Mouse (Mus musculus) hindbrain, embryonic 14.5 days (tissue): Measurements from ENCODE around the gene Crybb3. TPM values are rescaled to one million over a fixed set of nuclear protein-coding genes. Genes with fewer than 3 reads are reported as not detected.
"Not testable (repeated sequence)": the region's sequence is repeated elsewhere in the genome, so short reads cannot be mapped to it uniquely, and the experiment has no call there.

Experiments
- ATAC-seq: fragments of 200-750 bp; cut with Nextera tagmentation; 2 replicates; pipeline ENCODE4 v1.8.0; 2017; ENCODE audit warnings: moderate number of reproducible peaks, mild to moderate bottlenecking, moderate TSS enrichment, moderate library complexity; ENCODE audit not compliant: low FRiP score
- DNase-seq: peaks from one replicate; pipeline ENCODE4 v3.0.0-alpha.2; 2015; ENCODE audit warnings: low spot score
- H3K27ac ChIP-seq: fragments of 300-500 bp; sonication (generic); 2 replicates; pipeline ENCODE4 v1.5.1; 2014; ENCODE audit warnings: mild to moderate bottlenecking, moderate library complexity
- H3K27me3 ChIP-seq: fragments of 300-500 bp; sonication (generic); 2 replicates; pipeline ENCODE4 v1.6.1; 2014; ENCODE audit warnings: mild to moderate bottlenecking, low read length, mixed read lengths; ENCODE audit not compliant: control insufficient read depth, insufficient read depth
- H3K36me3 ChIP-seq: fragments of 300-500 bp; sonication (generic); replicated peaks from 2 replicates; pipeline ENCODE4 v1.6.1; 2014; ENCODE audit not compliant: control insufficient read depth, insufficient read depth
- H3K4me1 ChIP-seq: fragments of 300-500 bp; sonication (generic); replicated peaks from 2 replicates; pipeline ENCODE4 v1.6.1; 2014; ENCODE audit warnings: antibody characterized with exemption, low read length, mixed read lengths; ENCODE audit not compliant: control insufficient read depth, insufficient read depth
- H3K4me2 ChIP-seq: fragments of 300-500 bp; sonication (generic); replicated peaks from 2 replicates; pipeline ENCODE4 v1.6.1; 2014; ENCODE audit warnings: mild to moderate bottlenecking, moderate library complexity
- H3K4me3 ChIP-seq: fragments of 300-500 bp; sonication (generic); replicated peaks from 2 replicates; pipeline ENCODE4 v1.5.1; 2014; ENCODE audit warnings: mild to moderate bottlenecking, low read length
- H3K9ac ChIP-seq: fragments of 300-500 bp; sonication (generic); 2 replicates; pipeline ENCODE4 v1.6.1; 2014
- H3K9me3 ChIP-seq: fragments of 300-500 bp; sonication (generic); 2 replicates; pipeline ENCODE4 v1.6.1; 2016; ENCODE audit warnings: low read length; ENCODE audit not compliant: control insufficient read depth
- WGBS: fragments of 180-500 bp; shearing (Covaris S2); extraction: QIAGEN DNeasy Blood & Tissue Kit; methylation state at CpG from one replicate; pipeline ENCODE4 v1.1.7; 2014; 5-methylcytosine and 5-hydroxymethylcytosine counted together
- polyA plus RNA-seq: library from polyadenylated mRNA; unstranded; fragments of >200 nt; fragmentation: Nextera tagmentation; extraction: Ambion mirVana; gene quantifications from 2 replicates; pipeline ENCODE4 v1.2.1, GENCODE M21; 2014

The Crybb3 gene
- polyA plus RNA-seq, 1 experiment from 2014 or later, result 0.99 TPM

DNA sequence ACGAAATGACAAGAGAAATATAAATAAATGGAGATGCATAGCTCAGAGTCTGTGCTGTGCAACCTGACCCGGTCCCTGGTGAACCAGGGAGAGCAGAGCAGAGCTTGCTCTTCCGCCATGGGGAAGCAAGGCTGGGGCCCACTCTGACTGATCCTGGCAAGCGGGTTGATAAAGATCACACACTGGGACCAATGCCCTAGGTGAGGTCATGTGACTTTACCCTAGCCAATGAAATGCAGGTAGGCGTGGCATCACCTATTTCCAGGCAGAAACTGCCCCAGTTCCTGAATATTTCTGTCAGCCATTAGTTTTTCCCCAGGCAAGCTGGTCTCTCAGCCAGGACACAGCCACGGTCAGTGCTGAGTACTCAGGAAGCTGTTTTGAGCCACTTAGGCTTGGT, 37.3 kb upstream of the Crybb3 start:
- Histone ChIP-seq H3K4me1 (peaks cover 18% of the 10 kb centered on the region), H3K4me2 (no peak overlapping the region), H3K36me3 (no peaks in the 10 kb centered on the region), H3K9me3 (no peaks in the 10 kb centered on the region), H3K4me3 (no peak overlapping the region), H3K27me3 (no peaks in the 10 kb centered on the region), H3K27ac (no peak overlapping the region), H3K9ac (no peak overlapping the region)
- ATAC-seq, result no peak
- DNase-seq, result no peak
- 57% methylated on average over 6 of the region's 6 CpGs for WGBS

DNA sequence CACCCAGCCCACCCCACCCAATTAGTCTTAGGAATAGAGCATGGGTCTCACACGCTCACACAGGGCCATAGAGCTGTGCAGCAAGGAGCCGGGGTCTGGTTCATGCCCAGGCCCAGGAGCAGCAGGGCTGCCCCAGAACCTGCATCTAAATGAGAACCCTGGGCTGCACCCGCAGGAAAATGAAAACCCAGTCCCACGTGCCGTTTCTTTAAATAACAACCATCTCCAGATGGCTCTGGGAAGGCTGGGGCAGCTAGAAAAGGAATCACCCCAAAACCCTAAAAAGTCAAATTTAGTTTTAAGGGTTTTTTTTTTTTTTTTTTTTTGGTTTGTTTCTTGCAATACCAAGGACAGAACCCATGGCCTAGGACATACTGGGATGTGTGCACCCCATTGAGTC, 36.0 kb upstream of the Crybb3 start:
- Histone ChIP-seq H3K4me1 (peaks cover 16% of the 10 kb centered on the region), H3K36me3 (no peaks in the 10 kb centered on the region), H3K27me3 (no peaks in the 10 kb centered on the region), H3K4me2 (no peak overlapping the region), H3K4me3 (no peak overlapping the region), H3K9ac (no peak overlapping the region), H3K9me3 (no peaks in the 10 kb centered on the region), H3K27ac (no peak overlapping the region)
- 75% methylated on average over 5 of the region's 5 CpGs for WGBS
- ATAC-seq (no peak), DNase-seq (no peak)

DNA sequence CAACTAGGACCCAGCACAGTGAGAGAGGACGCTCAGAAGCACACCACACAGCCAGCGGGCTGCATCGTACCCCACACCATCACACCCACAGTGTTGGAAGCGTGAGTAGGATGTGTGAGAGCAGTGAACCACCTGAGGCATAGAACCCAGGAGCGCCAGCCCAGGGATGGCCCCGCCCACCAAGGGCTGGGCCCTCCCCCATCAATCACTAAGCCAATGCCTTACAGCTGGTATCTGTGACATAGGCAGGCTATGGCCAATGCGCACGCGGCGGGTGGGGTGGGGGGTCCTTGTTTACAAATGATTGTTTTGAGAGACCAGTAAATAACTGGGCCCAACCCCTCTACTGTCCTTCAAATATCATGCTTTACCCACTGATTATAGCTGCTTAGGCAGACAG, 34.5 kb upstream of the Crybb3 start:
- Histone ChIP-seq H3K27ac (no peak overlapping the region), H3K4me3 (no peak overlapping the region), H3K4me1 (peaks cover 1% of the 10 kb centered on the region), H3K4me2 (no peak overlapping the region), H3K27me3 (no peaks in the 10 kb centered on the region), H3K9ac (no peak overlapping the region), H3K9me3 (no peaks in the 10 kb centered on the region), H3K36me3 (no peaks in the 10 kb centered on the region)
- ATAC-seq (no peak), DNase-seq (no peak)
- 68% methylated on average over 10 of the region's 10 CpGs for WGBS

DNA sequence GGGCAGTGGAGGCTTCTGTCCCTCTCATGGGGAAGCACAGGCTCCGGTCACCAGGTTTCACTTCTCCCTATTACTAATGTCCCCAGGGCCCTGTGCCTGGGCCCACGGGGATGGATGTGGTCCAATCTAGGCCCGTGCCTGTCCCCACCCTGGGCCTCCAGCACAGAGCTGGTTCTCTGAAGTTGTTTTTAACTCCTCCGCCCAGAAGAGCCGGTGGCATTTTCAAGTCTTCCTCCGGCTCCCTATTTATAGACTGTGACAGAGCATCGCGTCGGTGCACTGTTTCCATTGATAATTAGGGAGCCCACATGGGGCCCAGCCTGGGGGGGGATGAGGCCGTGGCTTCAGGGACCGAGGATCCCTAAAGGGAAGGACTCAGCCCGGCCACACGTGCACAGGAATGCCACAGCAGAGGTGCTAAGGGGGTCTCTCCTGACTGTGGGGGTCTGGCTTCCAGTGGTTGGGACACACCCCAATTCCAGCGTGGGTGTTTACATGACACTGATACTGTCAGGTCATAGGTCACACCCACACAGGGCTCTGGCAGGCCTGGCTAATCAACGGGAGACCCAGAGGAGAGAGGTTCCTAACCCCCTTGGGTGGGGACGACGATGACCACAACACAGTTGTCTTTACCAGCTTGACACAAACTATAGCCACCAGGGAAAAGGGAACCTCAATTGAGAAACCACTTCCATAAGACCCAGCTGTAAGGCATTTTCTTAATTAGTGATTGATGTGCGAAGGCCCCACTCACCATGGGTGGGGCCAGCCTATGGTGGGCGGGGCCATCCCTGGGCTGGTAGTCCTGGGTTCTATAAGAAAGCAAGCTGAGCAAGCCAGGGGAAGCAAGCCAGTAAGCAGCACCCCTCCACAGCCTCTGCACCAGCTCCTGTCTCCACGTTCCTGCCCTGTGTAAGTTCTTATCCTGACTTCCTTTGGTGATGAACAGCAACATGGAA, 33.2 kb upstream of the Crybb3 start:
- ATAC-seq (no peak), DNase-seq (no peak)
- Histone ChIP-seq H3K9ac (no peak overlapping the region), H3K36me3 (no peaks in the 10 kb centered on the region), H3K4me3 (no peak overlapping the region), H3K27ac (no peak overlapping the region), H3K4me2 (no peak overlapping the region), H3K4me1 (no peaks in the 10 kb centered on the region; the same call in 1 of the 2 replicates), H3K27me3 (no peaks in the 10 kb centered on the region), H3K9me3 (no peaks in the 10 kb centered on the region)
- WGBS, result 50% methylated on average over 20 of the region's 20 CpGs

DNA sequence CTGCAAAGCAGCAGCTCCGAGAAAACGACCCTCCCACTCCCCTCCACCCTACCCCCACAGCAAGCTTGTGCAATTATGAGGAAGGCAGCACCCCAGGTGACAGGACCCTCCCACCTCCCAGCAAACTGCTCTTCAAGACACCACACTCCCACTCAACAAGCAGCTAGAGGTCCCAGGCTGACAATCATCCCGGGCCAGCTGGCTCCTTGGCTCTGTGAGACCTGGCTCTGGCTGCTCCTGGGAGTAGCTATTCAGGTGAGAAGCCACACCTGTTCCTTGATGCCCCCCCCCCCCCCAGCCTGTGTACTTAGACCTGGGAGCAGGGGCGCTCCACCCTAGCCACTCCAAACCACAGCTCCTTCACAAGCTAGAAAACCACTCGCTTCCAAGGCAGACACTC, 31.7 kb upstream of the Crybb3 start:
- Histone ChIP-seq H3K4me2 (no peak overlapping the region), H3K4me3 (no peak overlapping the region), H3K9me3 (no peaks in the 10 kb centered on the region), H3K9ac (no peak overlapping the region), H3K27ac (no peak overlapping the region), H3K27me3 (no peaks in the 10 kb centered on the region), H3K36me3 (no peaks in the 10 kb centered on the region), H3K4me1 (no peaks in the 10 kb centered on the region; the same call in 1 of the 2 replicates)
- ATAC-seq (no peak), DNase-seq (no peak)
- WGBS, result 61% methylated on average over 5 of the region's 5 CpGs

DNA sequence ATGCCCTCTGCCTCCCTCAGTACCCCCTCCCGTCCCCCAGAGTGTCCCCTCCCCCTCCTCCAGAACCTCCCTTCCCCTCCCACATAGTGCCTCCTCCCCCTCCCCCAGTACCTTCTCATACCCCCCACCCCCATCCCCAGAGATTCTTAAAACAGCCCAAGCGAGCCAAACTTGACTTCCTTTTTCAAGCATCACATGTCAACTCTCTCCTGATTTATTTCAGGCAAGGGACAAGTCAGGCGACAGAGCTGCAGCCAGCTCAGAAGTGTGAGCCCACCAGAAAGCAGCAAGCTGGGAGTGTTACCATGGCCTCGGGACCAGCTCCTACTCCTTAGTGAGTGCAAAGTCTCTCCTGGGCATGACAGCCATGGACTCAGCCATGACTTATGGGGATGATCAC, 30.0 kb upstream of the Crybb3 start:
- ATAC-seq (no peak), DNase-seq (no peak)
- Histone ChIP-seq H3K36me3 (no peaks in the 10 kb centered on the region), H3K4me3 (no peak overlapping the region), H3K9ac (no peak overlapping the region), H3K27me3 (no peaks in the 10 kb centered on the region), H3K4me2 (no peak overlapping the region), H3K9me3 (no peaks in the 10 kb centered on the region), H3K27ac (no peak overlapping the region), H3K4me1 (no peaks in the 10 kb centered on the region)
- WGBS, result 15% methylated on average over 4 of the region's 4 CpGs

DNA sequence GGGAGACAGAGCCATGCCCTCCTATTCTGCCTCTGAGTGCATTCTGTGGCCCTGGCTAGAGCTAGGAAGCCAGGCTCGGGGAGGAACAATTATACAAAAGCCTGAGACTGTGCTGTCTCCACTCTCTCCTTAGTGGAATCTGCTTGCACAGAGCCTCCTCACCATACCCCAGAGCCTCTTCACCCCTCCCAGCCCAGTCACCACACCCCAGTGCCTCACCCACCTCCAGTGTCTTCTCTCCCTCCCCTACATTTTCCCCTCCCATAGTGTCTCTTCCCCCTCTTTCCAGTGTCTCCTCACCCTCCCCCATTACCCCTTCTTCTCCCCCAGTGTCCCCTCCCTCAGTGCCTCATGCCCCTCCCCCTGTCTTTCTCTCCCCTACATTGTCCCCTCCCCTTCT, 29.5 kb upstream of the Crybb3 start:
- DNase-seq, result no peak

DNA sequence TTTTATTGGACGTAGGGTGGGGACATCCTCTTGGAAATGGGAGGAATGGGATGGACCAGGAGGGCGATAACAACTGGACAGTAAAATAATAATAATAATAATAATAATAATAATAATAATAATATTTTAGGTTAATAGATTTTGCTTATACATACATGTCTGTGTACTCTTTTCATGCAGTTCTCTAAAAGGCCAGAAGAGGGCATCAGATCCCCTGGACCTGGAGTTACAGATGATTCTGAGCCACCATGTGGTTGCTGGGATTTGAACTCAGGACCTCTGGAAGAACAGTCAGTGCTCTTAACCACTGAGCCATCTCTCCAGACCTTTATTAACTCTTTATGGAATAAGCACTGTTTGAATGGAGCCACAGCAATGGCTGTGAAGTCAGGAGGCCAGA, 28.3 kb upstream of the Crybb3 start:
- H3K27me3 ChIP-seq, H3K4me3 ChIP-seq, H3K9me3 ChIP-seq, H3K4me2 ChIP-seq, H3K36me3 ChIP-seq, H3K9ac ChIP-seq, DNase-seq, H3K27ac ChIP-seq, ATAC-seq, H3K4me1 ChIP-seq: not testable (repeated sequence)
- WGBS, result 92% methylated on average over 2 of the region's 2 CpGs

More for the DNA sequence above, 29.5 kb upstream of the Crybb3 start:
- Histone ChIP-seq H3K27ac (peak overlapping the region; percentile 36; the same call in 1 of the 2 replicates), H3K9me3 (no peaks in the 10 kb centered on the region), H3K9ac (no peak overlapping the region), H3K4me1 (no peaks in the 10 kb centered on the region), H3K4me3 (no peak overlapping the region), H3K36me3 (no peaks in the 10 kb centered on the region), H3K4me2 (no peak overlapping the region), H3K27me3 (no peaks in the 10 kb centered on the region)
- no peak; the same call in 1 of the 2 replicates for ATAC-seq
- 0% methylated on average over 1 of the region's 1 CpGs for WGBS

DNA sequence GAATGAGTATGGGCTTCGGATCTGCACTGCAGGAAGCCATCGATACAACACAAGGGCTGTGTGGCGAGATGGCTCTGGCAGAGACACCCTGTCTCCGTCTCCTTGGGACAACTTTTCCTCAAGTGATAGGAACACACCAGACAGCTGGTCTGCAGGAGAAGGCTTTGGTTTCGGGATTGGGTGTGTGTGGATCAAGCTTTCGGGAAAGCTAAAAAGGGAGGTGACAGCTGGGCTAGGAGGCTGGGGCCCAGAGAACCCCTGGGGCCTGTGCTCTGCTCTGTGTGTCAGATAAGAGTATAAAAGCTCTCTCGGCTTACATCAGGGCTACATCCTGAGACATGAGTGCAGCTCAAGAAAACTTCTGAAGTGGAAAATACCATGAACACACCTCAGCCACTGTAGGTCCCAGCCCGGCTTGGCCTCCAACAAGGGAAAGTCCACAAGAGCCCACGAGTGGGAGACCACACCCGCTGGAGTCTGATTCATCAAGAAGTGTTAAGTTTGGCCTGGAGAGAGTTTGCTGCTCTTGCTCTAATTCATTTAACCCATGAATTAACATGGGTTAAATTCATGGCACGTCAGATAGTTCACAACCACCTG, 26.9 kb upstream of the Crybb3 start:
- no peak for ATAC-seq
- no peak overlapping the region for H3K4me3 ChIP-seq
- H3K4me1 ChIP-seq, result no peaks in the 10 kb centered on the region
- H3K27ac ChIP-seq, result no peak overlapping the region
- WGBS, result 80% methylated on average over 11 of the region's 11 CpGs
- H3K36me3 ChIP-seq, result no peaks in the 10 kb centered on the region
- DNase-seq, result no peak
- no peaks in the 10 kb centered on the region for H3K27me3 ChIP-seq
- H3K9ac ChIP-seq, result no peak overlapping the region
- H3K9me3 ChIP-seq, result no peaks in the 10 kb centered on the region
- H3K4me2 ChIP-seq, result no peak overlapping the region
